Mouse (Mus musculus): ENCODE measurements around the gene Reep1. TPM values are rescaled to one million over a fixed set of nuclear protein-coding genes. Genes with fewer than 3 reads are reported as not detected.

Reep1 gene
- total RNA-seq (2015; ENCODE audit: low replicate concordance) (not detected in 2 replicates), total RNA-seq (2017; ENCODE audit: low replicate concordance) (0.14 TPM in 1 of 2 replicates, not detected in the other)

- ATAC-seq (replicated peaks; ENCODE audit: low FRiP score, poor library complexity, severe bottlenecking): no peak
These were observed at the start of gene Reep1 for GRCm38 (mm10) chr6:71707511-71708501. TSS of gene Reep1 (plus strand) at chr6:71707561.

DNA sequence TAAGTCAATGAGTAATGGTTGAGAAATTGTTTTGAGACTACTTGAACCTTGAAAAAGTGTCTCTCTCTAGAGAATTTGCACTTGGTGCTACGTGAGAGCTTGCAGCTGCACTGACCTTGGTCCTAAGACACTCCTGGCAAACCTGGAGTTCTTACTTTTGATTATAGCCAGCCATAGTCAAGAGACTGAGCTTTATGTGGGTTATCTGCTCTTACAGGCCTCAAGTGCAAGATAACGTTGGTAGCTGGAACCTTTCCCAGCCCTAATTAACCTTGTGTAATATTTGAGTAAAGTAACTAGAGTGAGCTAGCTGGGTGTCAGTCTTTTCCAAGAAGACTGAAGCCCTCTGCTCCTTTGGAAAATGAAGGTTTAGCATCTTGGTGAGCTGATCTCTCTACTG, 49.1 kb upstream of the Reep1 start:
- no peak for ATAC-seq (replicated peaks; ENCODE audit: low FRiP score, poor library complexity, severe bottlenecking)

GRCm38 (mm10) chr6:71664511-71664910, 42.9 kb upstream of the Reep1 start:
- ATAC-seq (replicated peaks; ENCODE audit: low FRiP score, poor library complexity, severe bottlenecking): no peak

DNA sequence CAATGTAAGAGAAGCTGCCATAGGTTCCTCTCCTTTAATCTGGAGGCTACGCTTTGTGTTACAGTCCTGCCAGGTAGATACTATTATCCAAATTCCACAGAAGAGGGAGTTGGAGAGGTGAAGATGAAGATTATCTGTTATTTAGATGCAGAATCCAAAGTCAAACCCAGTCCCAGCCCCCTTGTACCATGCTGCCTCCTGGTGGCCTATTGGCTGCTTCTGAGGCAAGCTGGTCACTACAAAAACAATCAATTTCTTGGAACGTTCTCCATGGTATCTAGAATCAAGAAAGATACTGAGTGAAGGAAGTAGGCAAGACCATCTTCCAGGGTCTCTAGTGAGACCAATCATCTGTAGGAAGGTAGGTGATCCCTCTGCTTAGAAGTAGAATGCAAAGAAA, 34.2 kb upstream of the Reep1 start:
- no peak for ATAC-seq (replicated peaks; ENCODE audit: low FRiP score, poor library complexity, severe bottlenecking)

GRCm38 (mm10) chr6:71678891-71679290, 28.5 kb upstream of the Reep1 start:
- no peak; the same call in 1 of the 2 replicates for ATAC-seq (replicated peaks; ENCODE audit: low FRiP score, poor library complexity, severe bottlenecking)

GRCm38 (mm10) chr6:71695150-71695549, 12.2 kb upstream of the Reep1 start:
- ATAC-seq (replicated peaks; ENCODE audit: low FRiP score, poor library complexity, severe bottlenecking): no peak

- no peak for ATAC-seq (replicated peaks; ENCODE audit: low FRiP score, poor library complexity, severe bottlenecking)
These were observed 11.8 kb upstream of the Reep1 start for GRCm38 (mm10) chr6:71695599-71695998.

GRCm38 (mm10) chr6:71706871-71707270, 490 bp upstream of the Reep1 start:
- no peak for ATAC-seq (replicated peaks; ENCODE audit: low FRiP score, poor library complexity, severe bottlenecking)

DNA sequence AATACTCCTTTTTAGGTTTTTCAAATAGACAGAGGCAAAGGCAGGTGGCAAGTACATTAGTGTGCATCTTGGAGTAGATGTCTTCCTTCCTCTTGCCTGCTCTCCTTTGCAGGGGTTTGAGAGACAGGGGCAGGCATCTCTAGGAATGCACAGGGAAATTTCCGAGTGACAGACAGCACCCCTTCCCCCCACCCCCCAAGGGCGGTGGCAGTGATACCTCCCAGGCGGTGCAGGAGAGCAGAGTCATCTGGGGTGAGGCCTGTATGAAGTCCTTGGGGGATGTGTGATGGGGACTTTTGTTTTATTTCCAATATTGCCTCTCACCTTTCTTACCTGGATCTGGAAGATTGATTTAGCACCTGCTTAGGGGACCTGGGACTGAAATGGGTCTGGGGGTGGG, 1.2 kb downstream of the Reep1 start:
- no peak for ATAC-seq (replicated peaks; ENCODE audit: low FRiP score, poor library complexity, severe bottlenecking)

GRCm38 (mm10) chr6:71710323-71710722, 3.0 kb downstream of the Reep1 start:
- ATAC-seq (replicated peaks; ENCODE audit: low FRiP score, poor library complexity, severe bottlenecking): no peak

DNA sequence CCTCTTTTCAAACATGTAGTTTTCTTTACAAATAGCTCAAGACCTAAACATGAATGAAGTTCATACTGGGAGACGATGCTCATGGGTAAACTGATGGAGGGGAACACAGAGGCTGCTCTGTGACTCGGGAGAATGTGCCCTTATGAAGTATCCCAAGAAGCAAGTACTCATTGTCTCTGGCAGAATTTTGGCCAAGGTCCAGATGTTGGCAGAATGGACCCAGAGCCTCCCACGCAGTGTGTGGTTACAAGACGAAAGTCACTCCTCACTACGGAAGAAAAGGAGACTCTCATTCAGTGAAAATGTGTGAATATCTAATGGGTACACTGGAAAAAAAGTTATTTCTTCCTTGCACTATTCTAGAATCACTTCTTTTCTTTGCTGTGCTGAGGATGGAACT, 3.8 kb downstream of the Reep1 start:
- ATAC-seq (replicated peaks; ENCODE audit: low FRiP score, poor library complexity, severe bottlenecking): no peak

DNA sequence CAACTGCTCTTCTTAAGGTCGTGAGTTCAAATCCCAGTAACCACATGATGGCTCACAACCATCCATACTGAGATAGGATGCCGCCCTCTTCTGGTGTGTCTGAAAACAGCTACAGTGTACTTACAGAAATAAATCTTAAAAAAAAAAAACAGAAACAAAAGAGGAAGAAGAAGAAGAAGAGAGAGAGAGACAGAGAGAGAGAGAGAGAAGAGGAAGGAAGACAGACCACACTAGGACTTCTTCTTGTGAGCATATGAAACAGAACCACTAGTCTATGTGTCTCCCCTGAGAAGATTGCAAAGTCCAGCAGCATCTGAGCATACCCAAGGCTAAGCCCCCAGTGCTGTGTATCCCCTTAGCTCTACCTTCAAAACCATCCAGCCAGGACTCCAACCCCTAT, 6.2 kb downstream of the Reep1 start:
- no peak for ATAC-seq (replicated peaks; ENCODE audit: low FRiP score, poor library complexity, severe bottlenecking)

GRCm38 (mm10) chr6:71715006-71715405, 7.6 kb downstream of the Reep1 start:
- ATAC-seq (replicated peaks; ENCODE audit: low FRiP score, poor library complexity, severe bottlenecking): no peak

- ATAC-seq (replicated peaks; ENCODE audit: low FRiP score, poor library complexity, severe bottlenecking): no peak
These were observed 9.1 kb downstream of the Reep1 start for GRCm38 (mm10) chr6:71716434-71716833.

- ATAC-seq (replicated peaks; ENCODE audit: low FRiP score, poor library complexity, severe bottlenecking): no peak
These were observed 11.0 kb downstream of the Reep1 start for GRCm38 (mm10) chr6:71718322-71718721.

- no peak for ATAC-seq (replicated peaks; ENCODE audit: low FRiP score, poor library complexity, severe bottlenecking)
These were observed 11.9 kb downstream of the Reep1 start for GRCm38 (mm10) chr6:71719302-71719701.

DNA sequence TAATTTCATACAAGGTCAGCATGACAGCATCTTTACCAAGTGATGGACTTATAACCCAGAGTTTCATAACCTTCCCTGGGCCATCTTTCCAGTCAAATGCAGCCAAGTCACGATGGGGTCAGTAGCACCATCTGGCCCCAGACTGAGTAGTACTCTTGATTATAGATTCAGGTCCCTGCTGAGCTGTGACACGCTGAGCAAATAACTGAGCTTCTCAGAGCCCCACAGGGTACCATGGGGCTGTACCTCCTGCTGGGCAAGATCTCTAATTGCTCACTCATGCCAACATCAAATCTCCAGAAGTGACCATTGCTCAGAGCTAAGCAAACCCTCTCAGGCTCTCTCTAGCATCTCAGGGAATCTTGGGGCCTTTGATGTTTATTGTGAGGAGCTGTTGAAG, 15.6 kb downstream of the Reep1 start:
- ATAC-seq (replicated peaks; ENCODE audit: low FRiP score, poor library complexity, severe bottlenecking): no peak

GRCm38 (mm10) chr6:71723555-71723954, 16.2 kb downstream of the Reep1 start:
- no peak for ATAC-seq (replicated peaks; ENCODE audit: low FRiP score, poor library complexity, severe bottlenecking)

DNA sequence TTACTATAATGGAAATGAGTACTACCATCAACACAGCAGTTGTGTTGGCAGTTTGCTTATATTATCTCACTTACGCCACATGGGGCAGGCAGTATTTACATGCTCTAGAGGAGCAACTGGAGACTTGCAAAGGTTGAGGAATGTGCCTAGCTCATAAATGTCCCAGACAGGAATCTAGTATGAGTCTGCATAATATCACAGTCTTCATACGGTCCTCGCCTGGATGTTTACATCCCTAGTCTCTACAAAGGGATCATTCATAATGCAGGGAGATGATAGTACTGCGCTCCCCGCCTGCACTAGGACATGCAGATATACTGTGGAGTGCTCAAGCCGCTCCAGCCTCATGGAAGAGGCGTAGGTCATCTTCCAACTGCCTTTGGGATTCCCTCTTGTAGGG, 19.3 kb downstream of the Reep1 start:
- no peak for ATAC-seq (replicated peaks; ENCODE audit: low FRiP score, poor library complexity, severe bottlenecking)

GRCm38 (mm10) chr6:71728306-71728705, 20.9 kb downstream of the Reep1 start:
- no peak for ATAC-seq (replicated peaks; ENCODE audit: low FRiP score, poor library complexity, severe bottlenecking)

DNA sequence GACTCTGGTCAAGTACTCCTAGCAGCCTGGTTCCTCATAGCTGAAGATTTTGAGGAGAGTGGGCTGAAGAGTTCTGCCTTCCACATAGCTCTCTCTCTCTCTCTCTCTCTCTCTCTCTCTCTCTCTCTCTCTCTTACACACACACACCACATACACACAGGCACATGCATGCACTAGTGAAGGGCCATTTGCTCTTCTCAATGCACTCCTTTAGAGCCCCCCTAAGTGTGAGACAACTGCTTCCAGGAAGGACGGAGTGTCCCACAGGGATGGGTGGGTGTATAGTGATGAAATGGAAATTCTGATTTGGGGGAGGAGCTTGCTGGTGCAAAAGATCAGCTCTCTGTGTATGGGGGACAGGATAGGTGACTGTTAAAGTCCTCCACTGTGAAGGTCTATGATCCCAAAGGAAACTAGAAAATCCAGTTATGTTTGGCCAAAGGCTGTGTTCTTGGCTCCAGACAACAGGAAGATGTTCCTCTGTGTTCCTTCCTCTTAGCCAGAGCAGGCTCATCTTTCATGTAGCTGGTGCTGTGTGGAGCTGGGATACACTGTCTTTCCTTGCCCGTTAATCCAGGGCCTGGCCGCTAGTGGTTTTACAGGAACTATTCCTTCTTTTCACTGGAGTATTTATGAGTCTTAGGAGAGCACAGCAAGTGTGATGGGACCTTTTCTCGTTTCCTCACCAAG, 27.7 kb downstream of the Reep1 start:
- no peak for ATAC-seq (replicated peaks; ENCODE audit: low FRiP score, poor library complexity, severe bottlenecking)

Measured in erythroblast, adult 5-6 weeks (primary cell).